Mouse (Mus musculus) liver, postnatal 0 days (tissue): ENCODE measurements around the gene Slc2a12.

Source experiments
- CTCF ChIP-seq: sonication (generic); IDR thresholded peaks from 2 replicates; pipeline ENCODE4 v1.5.1; 2016; ENCODE audit warnings: antibody characterized with exemption, low read depth
- EP300 ChIP-seq: IDR thresholded peaks from 2 replicates; pipeline ENCODE4 v1.6.1; 2016; ENCODE audit warnings: antibody characterized with exemption, low read depth, mild to moderate bottlenecking

DNA sequence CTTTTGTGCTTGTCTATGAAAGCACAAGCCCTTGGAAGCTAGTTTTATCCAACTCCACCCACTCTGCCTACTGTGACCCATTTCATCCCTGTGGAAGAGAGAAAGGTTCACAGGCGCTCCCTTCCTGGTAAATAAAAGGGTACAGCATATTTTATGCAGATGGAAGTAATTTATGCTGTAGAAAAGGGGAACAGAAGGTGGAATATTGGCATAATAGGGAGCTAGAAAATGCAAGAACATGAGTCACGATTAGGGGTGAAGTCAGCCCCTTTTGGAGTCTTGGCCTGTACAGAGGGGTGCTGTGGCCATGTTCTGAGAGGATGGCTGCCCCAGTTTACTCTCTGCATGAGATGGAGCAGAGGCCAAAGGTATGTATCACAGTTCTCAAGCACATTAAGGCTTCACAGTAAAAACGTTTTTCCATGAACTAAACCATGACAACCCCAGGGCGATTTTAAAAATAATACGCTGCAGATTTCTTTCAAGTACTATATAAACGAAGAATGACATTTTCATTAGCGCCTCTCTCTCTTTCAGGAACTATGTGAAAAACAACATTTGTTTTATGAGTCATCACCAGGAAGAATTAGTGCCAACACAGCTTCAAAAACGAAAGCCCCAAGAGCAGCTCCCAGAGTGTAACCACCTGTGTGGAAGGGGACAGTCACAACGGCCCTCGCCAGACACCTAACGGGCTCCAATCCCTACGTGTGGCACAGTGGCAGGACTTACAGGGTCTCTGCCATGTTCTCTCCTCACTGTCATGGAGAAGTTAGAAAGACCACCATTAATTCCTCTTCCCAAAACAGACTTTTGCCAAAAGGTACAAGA is 56.9 kb downstream of the Slc2a12 start:
- TF ChIP-seq CTCF (no peak), EP300 (no peak)
